Mouse (Mus musculus): Measurements from ENCODE around the gene Fam98a. TPM values are rescaled to one million over a fixed set of nuclear protein-coding genes. Genes with fewer than 3 reads are reported as not detected.

Fam98a gene
- polyA plus RNA-seq, 1 experiment = 30.1 TPM

GRCm38 (mm10) chr17:75532469-75532986, 19.2 kb downstream of the Fam98a start:
- Histone ChIP-seq H3K27me3 (ENCODE audit: control insufficient read depth, insufficient read depth, insufficient read length) (no peaks in the 10 kb centered on the region), H3K36me3 (ENCODE audit: control insufficient read depth, insufficient read depth) (peaks cover 21% of the 10 kb centered on the region), H3K4me3 (ENCODE audit: insufficient read depth, poor library complexity, severe bottlenecking) (no peak overlapping the region), H3K79me3 (ENCODE audit: low read depth) (no peaks in the 10 kb centered on the region), H3ac (ENCODE audit: control insufficient read depth, insufficient read length, low read depth) (no peak overlapping the region), H3K79me2 (ENCODE audit: control insufficient read depth, insufficient read depth) (no peaks in the 10 kb centered on the region)
- TF ChIP-seq CEBPB (IDR thresholded peaks at IDR 0.05; ENCODE audit: low read depth) = no peak
- no peak for TF ChIP-seq USF1 (IDR thresholded peaks at IDR 0.05; ENCODE audit: low read depth)
- no peak for TF ChIP-seq MYOD1 (IDR thresholded peaks at IDR 0.05; ENCODE audit: control insufficient read depth, insufficient read length, low read depth)
- TF ChIP-seq MAX (IDR thresholded peaks at IDR 0.05) = no peak
- no peak for TF ChIP-seq FOSL1 (IDR thresholded peaks at IDR 0.05; ENCODE audit: insufficient read depth, low read length, poor library complexity, severe bottlenecking)
- TF ChIP-seq MYOG (IDR thresholded peaks at IDR 0.05; ENCODE audit: control insufficient read depth, extremely low read depth, insufficient read length) = no peak
- TF ChIP-seq CTCF (IDR thresholded peaks at IDR 0.05; ENCODE audit: control insufficient read depth, insufficient read depth, insufficient read length) = no peak

GRCm38 (mm10) chr17:75529222-75529935, 22.4 kb downstream of the Fam98a start:
- no peak overlapping the region for H3K4me3 ChIP-seq (ENCODE audit: insufficient read depth, poor library complexity, severe bottlenecking)
- H3K36me3 ChIP-seq (ENCODE audit: control insufficient read depth, insufficient read depth) = peaks cover 2% of the 10 kb centered on the region
- TF ChIP-seq FOSL1 (IDR thresholded peaks at IDR 0.05; ENCODE audit: insufficient read depth, low read length, poor library complexity, severe bottlenecking) (no peak), MYOG (IDR thresholded peaks at IDR 0.05; ENCODE audit: control insufficient read depth, extremely low read depth, insufficient read length) (no peak), MYOD1 (IDR thresholded peaks at IDR 0.05; ENCODE audit: control insufficient read depth, insufficient read length, low read depth) (no peak), MAX (IDR thresholded peaks at IDR 0.05) (no peak), CEBPB (IDR thresholded peaks at IDR 0.05; ENCODE audit: low read depth) (no peak), CTCF (IDR thresholded peaks at IDR 0.05; ENCODE audit: control insufficient read depth, insufficient read depth, insufficient read length) (no peak), USF1 (IDR thresholded peaks at IDR 0.05; ENCODE audit: low read depth) (no peak)
- H3ac ChIP-seq (ENCODE audit: control insufficient read depth, insufficient read length, low read depth) = no peak overlapping the region
- H3K79me2 ChIP-seq (ENCODE audit: control insufficient read depth, insufficient read depth) = no peaks in the 10 kb centered on the region
- H3K79me3 ChIP-seq (ENCODE audit: low read depth) = no peaks in the 10 kb centered on the region
- H3K27me3 ChIP-seq (ENCODE audit: control insufficient read depth, insufficient read depth, insufficient read length) = no peaks in the 10 kb centered on the region

GRCm38 (mm10) chr17:75526411-75526810, 25.3 kb downstream of the Fam98a start:
- Histone ChIP-seq H3K36me3 (ENCODE audit: control insufficient read depth, insufficient read depth) (no peaks in the 10 kb centered on the region), H3K79me3 (ENCODE audit: low read depth) (no peaks in the 10 kb centered on the region), H3K4me3 (ENCODE audit: insufficient read depth, poor library complexity, severe bottlenecking) (no peak overlapping the region), H3K27me3 (ENCODE audit: control insufficient read depth, insufficient read depth, insufficient read length) (no peaks in the 10 kb centered on the region), H3ac (ENCODE audit: control insufficient read depth, insufficient read length, low read depth) (no peak overlapping the region), H3K79me2 (ENCODE audit: control insufficient read depth, insufficient read depth) (no peaks in the 10 kb centered on the region)
- TF ChIP-seq FOSL1 (IDR thresholded peaks at IDR 0.05; ENCODE audit: insufficient read depth, low read length, poor library complexity, severe bottlenecking) = no peak
- no peak for TF ChIP-seq MAX (IDR thresholded peaks at IDR 0.05)
- TF ChIP-seq CTCF (IDR thresholded peaks at IDR 0.05; ENCODE audit: control insufficient read depth, insufficient read depth, insufficient read length) = no peak
- TF ChIP-seq MYOG (IDR thresholded peaks at IDR 0.05; ENCODE audit: control insufficient read depth, extremely low read depth, insufficient read length) = no peak
- TF ChIP-seq CEBPB (IDR thresholded peaks at IDR 0.05; ENCODE audit: low read depth) = no peak
- no peak for TF ChIP-seq MYOD1 (IDR thresholded peaks at IDR 0.05; ENCODE audit: control insufficient read depth, insufficient read length, low read depth)
- TF ChIP-seq USF1 (IDR thresholded peaks at IDR 0.05; ENCODE audit: low read depth) = no peak

GRCm38 (mm10) chr17:75523812-75524211, 27.9 kb downstream of the Fam98a start:
- Histone ChIP-seq H3K79me2 (ENCODE audit: control insufficient read depth, insufficient read depth) (no peaks in the 10 kb centered on the region), H3K79me3 (ENCODE audit: low read depth) (no peaks in the 10 kb centered on the region), H3ac (ENCODE audit: control insufficient read depth, insufficient read length, low read depth) (no peak overlapping the region)

GRCm38 (mm10) chr17:75522347-75523065, 29.2 kb downstream of the Fam98a start:
- Histone ChIP-seq H3K36me3 (ENCODE audit: control insufficient read depth, insufficient read depth) (no peaks in the 10 kb centered on the region), H3K4me3 (ENCODE audit: insufficient read depth, poor library complexity, severe bottlenecking) (no peak overlapping the region), H3K79me2 (ENCODE audit: control insufficient read depth, insufficient read depth) (no peaks in the 10 kb centered on the region)

More at GRCm38 (mm10) chr17:75523812-75524211, 27.9 kb downstream of the Fam98a start:
- Histone ChIP-seq H3K27me3 (ENCODE audit: control insufficient read depth, insufficient read depth, insufficient read length) (no peaks in the 10 kb centered on the region), H3K36me3 (ENCODE audit: control insufficient read depth, insufficient read depth) (no peaks in the 10 kb centered on the region), H3K4me3 (ENCODE audit: insufficient read depth, poor library complexity, severe bottlenecking) (no peak overlapping the region)
- TF ChIP-seq USF1 (IDR thresholded peaks at IDR 0.05; ENCODE audit: low read depth) (no peak), CTCF (IDR thresholded peaks at IDR 0.05; ENCODE audit: control insufficient read depth, insufficient read depth, insufficient read length) (no peak), FOSL1 (IDR thresholded peaks at IDR 0.05; ENCODE audit: insufficient read depth, low read length, poor library complexity, severe bottlenecking) (no peak), MYOG (IDR thresholded peaks at IDR 0.05; ENCODE audit: control insufficient read depth, extremely low read depth, insufficient read length) (no peak), CEBPB (IDR thresholded peaks at IDR 0.05; ENCODE audit: low read depth) (no peak), MYOD1 (IDR thresholded peaks at IDR 0.05; ENCODE audit: control insufficient read depth, insufficient read length, low read depth) (no peak), MAX (IDR thresholded peaks at IDR 0.05) (no peak)

More at GRCm38 (mm10) chr17:75522347-75523065, 29.2 kb downstream of the Fam98a start:
- Histone ChIP-seq H3K27me3 (ENCODE audit: control insufficient read depth, insufficient read depth, insufficient read length) (peaks cover 9% of the 10 kb centered on the region), H3ac (ENCODE audit: control insufficient read depth, insufficient read length, low read depth) (no peak overlapping the region), H3K79me3 (ENCODE audit: low read depth) (no peaks in the 10 kb centered on the region)
- TF ChIP-seq MAX (IDR thresholded peaks at IDR 0.05) (no peak), CEBPB (IDR thresholded peaks at IDR 0.05; ENCODE audit: low read depth) (no peak), MYOD1 (IDR thresholded peaks at IDR 0.05; ENCODE audit: control insufficient read depth, insufficient read length, low read depth) (no peak), MYOG (IDR thresholded peaks at IDR 0.05; ENCODE audit: control insufficient read depth, extremely low read depth, insufficient read length) (no peak), FOSL1 (IDR thresholded peaks at IDR 0.05; ENCODE audit: insufficient read depth, low read length, poor library complexity, severe bottlenecking) (no peak), CTCF (IDR thresholded peaks at IDR 0.05; ENCODE audit: control insufficient read depth, insufficient read depth, insufficient read length) (no peak), USF1 (IDR thresholded peaks at IDR 0.05; ENCODE audit: low read depth) (no peak)
